Mouse (Mus musculus): ENCODE measurements around the gene Usp9x. TPM values are rescaled to one million over a fixed set of nuclear protein-coding genes. Genes with fewer than 3 reads are reported as not detected.

Gene Usp9x
- polyA plus RNA-seq (2012; rRNA removed) = 13.0 and 14.3 TPM in 2 replicates

- Histone ChIP-seq H3K4me1 (ENCODE audit: control insufficient read depth, insufficient read depth, low read length) (no peaks in the 10 kb centered on the region), H3K27me3 (ENCODE audit: control insufficient read depth, insufficient read depth, low read length) (no peaks in the 10 kb centered on the region), H3K4me3 (ENCODE audit: control insufficient read depth, low read depth, low read length) (peak within 1 kb of the TSS; percentile 95), H3K27ac (ENCODE audit: control insufficient read depth, insufficient read depth, low read depth, low read length) (peak within 1 kb of the TSS; percentile 99), H3K36me3 (ENCODE audit: control insufficient read depth, insufficient read depth, low read length) (no peaks in the 10 kb centered on the region)
- TF ChIP-seq CTCF (IDR thresholded peaks at IDR 0.05; ENCODE audit: control insufficient read depth, insufficient read depth, insufficient replicate concordance, low read depth, low read length) (peak; percentile 41; the same call in 1 of the 2 replicates), POLR2A (IDR thresholded peaks at IDR 0.05; ENCODE audit: control insufficient read depth, low read depth, low read length) (no peak; the same call in 1 of the 2 replicates)
Observed at GRCm38 (mm10) chrX:13071241-13071775, at the start of gene Usp9x. Gene Usp9x (plus strand): TSS chrX:13071498.

- no peak for TF ChIP-seq POLR2A (IDR thresholded peaks at IDR 0.05; ENCODE audit: control insufficient read depth, low read depth, low read length)
- TF ChIP-seq CTCF (IDR thresholded peaks at IDR 0.05; ENCODE audit: control insufficient read depth, insufficient read depth, insufficient replicate concordance, low read depth, low read length) = no peak
- Histone ChIP-seq H3K27me3 (ENCODE audit: control insufficient read depth, insufficient read depth, low read length) (no peaks in the 10 kb centered on the region), H3K4me3 (ENCODE audit: control insufficient read depth, low read depth, low read length) (no peak overlapping the region), H3K27ac (ENCODE audit: control insufficient read depth, insufficient read depth, low read depth, low read length) (no peak overlapping the region), H3K4me1 (ENCODE audit: control insufficient read depth, insufficient read depth, low read length) (no peaks in the 10 kb centered on the region), H3K36me3 (ENCODE audit: control insufficient read depth, insufficient read depth, low read length) (no peaks in the 10 kb centered on the region)
Observed at GRCm38 (mm10) chrX:13022547-13023310, 48.6 kb upstream of the Usp9x start.

- no peaks in the 10 kb centered on the region for H3K36me3 ChIP-seq (ENCODE audit: control insufficient read depth, insufficient read depth, low read length)
- H3K4me1 ChIP-seq (ENCODE audit: control insufficient read depth, insufficient read depth, low read length) = no peaks in the 10 kb centered on the region
- no peaks in the 10 kb centered on the region for H3K27me3 ChIP-seq (ENCODE audit: control insufficient read depth, insufficient read depth, low read length)
- no peak for TF ChIP-seq CTCF (IDR thresholded peaks at IDR 0.05; ENCODE audit: control insufficient read depth, insufficient read depth, insufficient replicate concordance, low read depth, low read length)
- TF ChIP-seq POLR2A (IDR thresholded peaks at IDR 0.05; ENCODE audit: control insufficient read depth, low read depth, low read length) = no peak
- H3K27ac ChIP-seq (ENCODE audit: control insufficient read depth, insufficient read depth, low read depth, low read length) = no peak overlapping the region
- H3K4me3 ChIP-seq (ENCODE audit: control insufficient read depth, low read depth, low read length) = no peak overlapping the region
Observed at GRCm38 (mm10) chrX:13024539-13025202, 46.6 kb upstream of the Usp9x start.

- H3K27ac ChIP-seq (ENCODE audit: control insufficient read depth, insufficient read depth, low read depth, low read length) = no peak overlapping the region
- no peak overlapping the region for H3K4me3 ChIP-seq (ENCODE audit: control insufficient read depth, low read depth, low read length)
- H3K4me1 ChIP-seq (ENCODE audit: control insufficient read depth, insufficient read depth, low read length) = no peaks in the 10 kb centered on the region
- no peaks in the 10 kb centered on the region for H3K36me3 ChIP-seq (ENCODE audit: control insufficient read depth, insufficient read depth, low read length)
- TF ChIP-seq CTCF (IDR thresholded peaks at IDR 0.05; ENCODE audit: control insufficient read depth, insufficient read depth, insufficient replicate concordance, low read depth, low read length) = no peak
- TF ChIP-seq POLR2A (IDR thresholded peaks at IDR 0.05; ENCODE audit: control insufficient read depth, low read depth, low read length) = no peak
- no peaks in the 10 kb centered on the region for H3K27me3 ChIP-seq (ENCODE audit: control insufficient read depth, insufficient read depth, low read length)
Observed at GRCm38 (mm10) chrX:13025286-13025685, 46.0 kb upstream of the Usp9x start.

GRCm38 (mm10) chrX:13028156-13028555, 43.1 kb upstream of the Usp9x start:
- H3K4me3 ChIP-seq (ENCODE audit: control insufficient read depth, low read depth, low read length) = no peak overlapping the region
- no peaks in the 10 kb centered on the region for H3K27me3 ChIP-seq (ENCODE audit: control insufficient read depth, insufficient read depth, low read length)
- no peaks in the 10 kb centered on the region for H3K36me3 ChIP-seq (ENCODE audit: control insufficient read depth, insufficient read depth, low read length)
- H3K4me1 ChIP-seq (ENCODE audit: control insufficient read depth, insufficient read depth, low read length) = no peaks in the 10 kb centered on the region
- no peak overlapping the region for H3K27ac ChIP-seq (ENCODE audit: control insufficient read depth, insufficient read depth, low read depth, low read length)
- TF ChIP-seq CTCF (IDR thresholded peaks at IDR 0.05; ENCODE audit: control insufficient read depth, insufficient read depth, insufficient replicate concordance, low read depth, low read length) (no peak), POLR2A (IDR thresholded peaks at IDR 0.05; ENCODE audit: control insufficient read depth, low read depth, low read length) (no peak)

GRCm38 (mm10) chrX:13029996-13030395, 41.3 kb upstream of the Usp9x start:
- no peak for TF ChIP-seq POLR2A (IDR thresholded peaks at IDR 0.05; ENCODE audit: control insufficient read depth, low read depth, low read length)
- TF ChIP-seq CTCF (IDR thresholded peaks at IDR 0.05; ENCODE audit: control insufficient read depth, insufficient read depth, insufficient replicate concordance, low read depth, low read length) = no peak
- no peaks in the 10 kb centered on the region for H3K27me3 ChIP-seq (ENCODE audit: control insufficient read depth, insufficient read depth, low read length)
- no peaks in the 10 kb centered on the region for H3K4me1 ChIP-seq (ENCODE audit: control insufficient read depth, insufficient read depth, low read length)

GRCm38 (mm10) chrX:13037085-13037484, 34.2 kb upstream of the Usp9x start:
- H3K27ac ChIP-seq (ENCODE audit: control insufficient read depth, insufficient read depth, low read depth, low read length) = no peak overlapping the region
- H3K4me1 ChIP-seq (ENCODE audit: control insufficient read depth, insufficient read depth, low read length) = no peaks in the 10 kb centered on the region
- no peaks in the 10 kb centered on the region for H3K36me3 ChIP-seq (ENCODE audit: control insufficient read depth, insufficient read depth, low read length)
- TF ChIP-seq POLR2A (IDR thresholded peaks at IDR 0.05; ENCODE audit: control insufficient read depth, low read depth, low read length) (no peak), CTCF (IDR thresholded peaks at IDR 0.05; ENCODE audit: control insufficient read depth, insufficient read depth, insufficient replicate concordance, low read depth, low read length) (no peak)
- H3K27me3 ChIP-seq (ENCODE audit: control insufficient read depth, insufficient read depth, low read length) = no peaks in the 10 kb centered on the region
- H3K4me3 ChIP-seq (ENCODE audit: control insufficient read depth, low read depth, low read length) = no peak overlapping the region

More at GRCm38 (mm10) chrX:13029996-13030395, 41.3 kb upstream of the Usp9x start:
- no peak overlapping the region for H3K4me3 ChIP-seq (ENCODE audit: control insufficient read depth, low read depth, low read length)
- H3K27ac ChIP-seq (ENCODE audit: control insufficient read depth, insufficient read depth, low read depth, low read length) = no peak overlapping the region
- H3K36me3 ChIP-seq (ENCODE audit: control insufficient read depth, insufficient read depth, low read length) = no peaks in the 10 kb centered on the region

Data from testis, adult 2 months (tissue).